Mouse (Mus musculus) MEL (cell line): ENCODE data around the gene Ntng1.

Source experiments
- CTCF ChIP-seq, 3 experiments: IDR thresholded peaks in 2 of 3; conservative IDR thresholded peaks in 1 of 3; 2 replicates each; pipeline ENCODE4 v1.5.1; 2011 to 2012; ENCODE audit warnings: low read length in 3 of 3, low read depth in 2 of 3, mild to moderate bottlenecking in 2 of 3, improper control_type of control experiment in 1 of 3, inconsistent platforms in 1 of 3, mixed read lengths in 1 of 3, moderate library complexity in 1 of 3; ENCODE audit not compliant: control insufficient read depth in 1 of 3, insufficient read depth in 1 of 3, poor library complexity in 1 of 3, severe bottlenecking in 1 of 3
- MAX ChIP-seq: IDR thresholded peaks from 2 replicates; pipeline ENCODE4 v1.6.1; 2011; ENCODE audit warnings: low read length, improper control_type of control experiment
- MXI1 ChIP-seq: IDR thresholded peaks from 2 replicates; pipeline ENCODE4 v1.6.1; 2011; ENCODE audit warnings: mild to moderate bottlenecking, low read depth, low read length, improper control_type of control experiment
- NELFE ChIP-seq: IDR thresholded peaks from 2 replicates; pipeline ENCODE4 v1.6.1; 2011; ENCODE audit warnings: low read depth, low read length, improper control_type of control experiment
- POLR2A ChIP-seq, 2 experiments: IDR thresholded peaks; 2 replicates each; pipeline ENCODE4 v1.6.1; 2011 to 2012; ENCODE audit warnings: low read length in 2 of 2, mild to moderate bottlenecking in 2 of 2, control low read depth in 1 of 2, improper control_type of control experiment in 1 of 2, low read depth in 1 of 2, moderate library complexity in 1 of 2; ENCODE audit not compliant: control insufficient read depth in 1 of 2, insufficient read depth in 1 of 2, poor library complexity in 1 of 2
- POLR2AphosphoS5 ChIP-seq: IDR thresholded peaks from 2 replicates; pipeline ENCODE4 v1.6.1; 2012; ENCODE audit warnings: low read depth, borderline replicate concordance, mild to moderate bottlenecking, inconsistent platforms, low read length, moderate library complexity, mixed read lengths
- RAD21 ChIP-seq: IDR thresholded peaks from 2 replicates; pipeline ENCODE4 v1.6.1; 2011; ENCODE audit warnings: mild to moderate bottlenecking, low read depth, low read length, improper control_type of control experiment

GRCm38 (mm10) chr3:110054125-110054524, 89.7 kb downstream of the Ntng1 start:
- no peak for TF ChIP-seq CTCF (IDR thresholded peaks at IDR 0.05 in 2 of 3, conservative IDR thresholded peaks at IDR 0.05 in 1 of 3; ENCODE audit: control insufficient read depth in 1 of 3, insufficient read depth in 1 of 3, low read depth in 2 of 3, low read length in 3 of 3, poor library complexity in 1 of 3, severe bottlenecking in 1 of 3)
- TF ChIP-seq POLR2A (IDR thresholded peaks at IDR 0.05; ENCODE audit: control insufficient read depth in 1 of 2, insufficient read depth in 1 of 2, low read depth in 1 of 2, low read length in 2 of 2, poor library complexity in 1 of 2), result no peak
- no peak for TF ChIP-seq RAD21
- TF ChIP-seq POLR2AphosphoS5, result no peak
- no peak for TF ChIP-seq MAX
- TF ChIP-seq NELFE, result no peak
- TF ChIP-seq MXI1, result no peak
